In genomic region chr2:33205939-33206525, GRCm38 (mm10) we compare ENCODE assay signal across 10 mouse cellular contexts. TPM values are rescaled to one million over a fixed set of nuclear protein-coding genes. Genes with fewer than 3 reads are reported as not detected.
DNase-seq lines count a peak whose midpoint lies in the region; ATAC-seq and TF ChIP-seq lines count a peak whose summit lies in the region.
"Had no signal": no experiment of that assay in that cellular context is flagged by ENCODE, and none has a peak within 500 bp of the region (broad histone marks: within the 10 kb centered on the region; RNA-seq: fewer than 3 reads in every experiment).

No protein-coding gene starts in this region.

- no peaks in the 10 kb centered on the region for H3K27me3 ChIP-seq in forebrain, embryonic 13.5 days
- H3K27me3 ChIP-seq in forebrain, embryonic 11.5 days (ENCODE audit: control insufficient read depth, insufficient read depth, low read length), result no peaks in the 10 kb centered on the region
- no peaks in the 10 kb centered on the region for H3K27me3 ChIP-seq in forebrain, embryonic 15.5 days
- no peaks in the 10 kb centered on the region for H3K27me3 ChIP-seq in midbrain, embryonic 14.5 days (ENCODE audit: control insufficient read depth, insufficient read depth, low read length)
- H3K27me3 ChIP-seq: embryonic facial prominence, embryonic 13.5 days had no signal

- peaks cover 36% of the 10 kb centered on the region for H3K4me1 ChIP-seq in forebrain, embryonic 13.5 days
- H3K4me1 ChIP-seq in forebrain, embryonic 11.5 days (replicated peaks; ENCODE audit: control insufficient read depth, insufficient read depth, low read length), result peaks cover 8% of the 10 kb centered on the region; the same call in 1 of the 2 replicates
- H3K4me1 ChIP-seq in forebrain, embryonic 15.5 days, result peaks cover 26% of the 10 kb centered on the region
- peaks cover 18% of the 10 kb centered on the region for H3K4me1 ChIP-seq in midbrain, embryonic 14.5 days (ENCODE audit: control insufficient read depth, insufficient read depth, low read length)

- WGBS in forebrain, embryonic 13.5 days, result 49% methylated on average over 14 of the region's 14 CpGs
- 63% methylated on average over 14 of the region's 14 CpGs for WGBS in forebrain, embryonic 11.5 days
- WGBS in forebrain, embryonic 15.5 days, result 48% methylated on average over 14 of the region's 14 CpGs
- WGBS in midbrain, embryonic 14.5 days, result 41% methylated on average over 14 of the region's 14 CpGs

- no peak for TF ChIP-seq CTCF in left cerebral cortex, adult 2 months (IDR thresholded peaks at IDR 0.05)

- H3K27ac ChIP-seq in forebrain, embryonic 13.5 days, result peak overlapping the region; percentile 17
- no peak overlapping the region for H3K27ac ChIP-seq in forebrain, embryonic 11.5 days (ENCODE audit: low read depth, low read length)
- H3K27ac ChIP-seq in left cerebral cortex, adult 2 months, result peak overlapping the region; percentile 4; the same call in 1 of the 2 replicates
- 0 out of 2 replicates have a peak overlapping the region, but pooled peaks have one; percentile 22 for H3K27ac ChIP-seq in forebrain, embryonic 15.5 days (replicated peaks)
- 0 out of 2 replicates have a peak overlapping the region, but pooled peaks have one; percentile 5 for H3K27ac ChIP-seq in midbrain, embryonic 14.5 days (replicated peaks; ENCODE audit: low read depth, low read length)
- H3K27ac ChIP-seq: embryonic facial prominence, embryonic 13.5 days had no signal

- no peak for DNase-seq in forebrain, embryonic 11.5 days (ENCODE audit: low spot score)
- DNase-seq in left cerebral cortex, adult 2 months (ENCODE audit: extremely low spot score in 1 of 2, low spot score in 2 of 2), result peak in 1 of 2 experiments; percentile 40
- DNase-seq in left cerebral cortex, postnatal 10 days (ENCODE audit: extremely low spot score in 1 of 2, low spot score in 2 of 2), result no peak
- DNase-seq in midbrain, embryonic 14.5 days, result no peak

- no peak overlapping the region for H3K4me3 ChIP-seq in forebrain, embryonic 13.5 days
- no peak overlapping the region for H3K4me3 ChIP-seq in forebrain, embryonic 11.5 days (ENCODE audit: low read depth, low read length)
- H3K4me3 ChIP-seq in left cerebral cortex, adult 2 months, result no peak overlapping the region
- no peak overlapping the region for H3K4me3 ChIP-seq in forebrain, embryonic 15.5 days
- H3K4me3 ChIP-seq in midbrain, embryonic 14.5 days (replicated peaks; ENCODE audit: low read depth, low read length), result no peak overlapping the region
- H3K4me3 ChIP-seq: embryonic facial prominence, embryonic 13.5 days had no signal

- no peaks in the 10 kb centered on the region for H3K36me3 ChIP-seq in forebrain, embryonic 13.5 days (ENCODE audit: poor library complexity, severe bottlenecking)
- H3K36me3 ChIP-seq in forebrain, embryonic 11.5 days (ENCODE audit: control insufficient read depth, insufficient read depth, low read length), result no peaks in the 10 kb centered on the region
- H3K36me3 ChIP-seq in forebrain, embryonic 15.5 days, result no peaks in the 10 kb centered on the region
- no peaks in the 10 kb centered on the region for H3K36me3 ChIP-seq in midbrain, embryonic 14.5 days (ENCODE audit: control insufficient read depth, insufficient read depth, low read length)
- H3K36me3 ChIP-seq: embryonic facial prominence, embryonic 13.5 days had no signal

- H3K4me2 ChIP-seq in forebrain, embryonic 13.5 days, result no peak overlapping the region
- H3K4me2 ChIP-seq in forebrain, embryonic 11.5 days (ENCODE audit: low read depth, low read length, severe bottlenecking), result no peak overlapping the region
- no peak overlapping the region for H3K4me2 ChIP-seq in forebrain, embryonic 15.5 days (replicated peaks)
- no peak overlapping the region for H3K4me2 ChIP-seq in midbrain, embryonic 14.5 days (ENCODE audit: low read length)
- H3K4me2 ChIP-seq: embryonic facial prominence, embryonic 13.5 days had no signal

- H3K9me3 ChIP-seq in forebrain, embryonic 13.5 days (replicated peaks), result no peaks in the 10 kb centered on the region
- H3K9me3 ChIP-seq in forebrain, embryonic 11.5 days (ENCODE audit: control insufficient read depth, low read length), result no peaks in the 10 kb centered on the region
- H3K9me3 ChIP-seq in forebrain, embryonic 15.5 days, result no peaks in the 10 kb centered on the region
- H3K9me3 ChIP-seq in midbrain, embryonic 14.5 days (ENCODE audit: control insufficient read depth, low read length), result no peaks in the 10 kb centered on the region
- H3K9me3 ChIP-seq: embryonic facial prominence, embryonic 13.5 days had no signal

- H3K9ac ChIP-seq in forebrain, embryonic 13.5 days, result no peak overlapping the region
- H3K9ac ChIP-seq in forebrain, embryonic 11.5 days (ENCODE audit: low read length), result no peak overlapping the region
- H3K9ac ChIP-seq in forebrain, embryonic 15.5 days (replicated peaks), result no peak overlapping the region
- no peak overlapping the region for H3K9ac ChIP-seq in midbrain, embryonic 14.5 days (replicated peaks; ENCODE audit: low read length)
- H3K9ac ChIP-seq: embryonic facial prominence, embryonic 13.5 days had no signal

- intact Hi-C loops in left cerebral cortex, adult 2 months (cut with DNase I), result no loop called here
- intact Hi-C loops in left cerebral cortex, postnatal 10 days (cut with DNase I), result no loop called here

- no peak for ATAC-seq in forebrain, embryonic 13.5 days
- no peak for ATAC-seq in forebrain, embryonic 11.5 days (replicated peaks; ENCODE audit: low FRiP score)
- ATAC-seq in forebrain, embryonic 15.5 days (replicated peaks), result no peak
- ATAC-seq in midbrain, embryonic 14.5 days (ENCODE audit: low FRiP score, low TSS enrichment), result no peak
- ATAC-seq in inflammation-experienced regulatory T-cells, adult 6 months, result no peak
- no peak for ATAC-seq in activated CD4-positive, CD25-positive, alpha-beta regulatory T cell, adult 4 months
- ATAC-seq: CD4-positive, CD25-positive, alpha-beta regulatory T cell, adult 4 months had no signal

RNA-seq across cellular contexts. Expression of gene Angptl2, which starts 9.8 kb away (rescaled TPM):
- polyA plus RNA-seq in forebrain, embryonic 13.5 days (2015; fragmentation: Nextera tagmentation; extraction: Ambion mirVana), result 11.0 and 13.0 TPM in 2 replicates
- 24.4 and 25.2 TPM in 2 replicates for polyA plus RNA-seq in forebrain, embryonic 11.5 days (2014; fragmentation: Nextera tagmentation; extraction: Ambion mirVana)
- 1 to 10 TPM; 2.1 to 2.9 TPM for total RNA-seq in left cerebral cortex, adult 2 months (2021)
- total RNA-seq in left cerebral cortex, postnatal 10 days (2021), result 1 to 10 TPM; 4.4 to 4.5 TPM
- 10.0 and 10.8 TPM in 2 replicates for polyA plus RNA-seq in forebrain, embryonic 15.5 days (2015; fragmentation: Nextera tagmentation; extraction: Ambion mirVana)
- 2.1 and 10.1 TPM in 2 replicates for polyA plus RNA-seq in midbrain, embryonic 14.5 days (2014; fragmentation: Nextera tagmentation; extraction: Ambion mirVana)
- 10 to 100 TPM; 17.1 to 19.5 (median 19.3) TPM for polyA plus RNA-seq in inflammation-experienced regulatory T-cells, adult 6 months (2017; shearing (Covaris generic))
- polyA plus RNA-seq in activated CD4-positive, CD25-positive, alpha-beta regulatory T cell, adult 4 months (2017; shearing (Covaris generic)), result 10 to 100 TPM in 1 of 2 experiments, 1 to 10 TPM in 1; 7.8 to 11.3 TPM
